Mouse (Mus musculus) c-Kit-positive CD71-positive TER-119-negative erythroid progenitor cells, embryonic 14.5 days (primary cell): ENCODE measurements around the gene Adgre5.
A peak's percentile ranks its signal among the peaks of the same experiment; 100 is the strongest.

ENCODE experiments used
- DNase-seq: peaks from one replicate; pipeline ENCODE4 v3.0.0-alpha.2; 2013; ENCODE audit warnings: low read depth

Adgre5 gene

DNA sequence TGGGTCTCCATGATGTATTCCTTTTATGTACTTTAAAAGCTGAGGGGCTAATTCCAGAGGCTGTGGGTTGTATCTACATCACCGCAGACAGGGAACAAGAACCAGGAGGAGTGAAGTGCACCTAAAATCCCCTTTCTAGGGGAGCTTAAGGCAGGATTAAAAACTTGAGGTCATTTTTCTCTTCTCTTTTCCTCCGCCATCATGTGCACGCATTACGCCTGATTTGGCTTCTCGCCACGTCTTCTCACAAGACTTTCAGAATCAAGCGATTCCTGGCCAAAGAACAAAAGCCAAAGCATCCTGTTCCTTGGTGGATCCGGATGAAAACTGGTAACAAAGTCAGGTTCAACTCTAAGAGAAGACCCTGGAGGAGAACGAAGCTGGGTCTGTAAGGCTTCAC is 8.1 kb upstream of the Adgre5 start:
- DNase-seq: no peak

DNA sequence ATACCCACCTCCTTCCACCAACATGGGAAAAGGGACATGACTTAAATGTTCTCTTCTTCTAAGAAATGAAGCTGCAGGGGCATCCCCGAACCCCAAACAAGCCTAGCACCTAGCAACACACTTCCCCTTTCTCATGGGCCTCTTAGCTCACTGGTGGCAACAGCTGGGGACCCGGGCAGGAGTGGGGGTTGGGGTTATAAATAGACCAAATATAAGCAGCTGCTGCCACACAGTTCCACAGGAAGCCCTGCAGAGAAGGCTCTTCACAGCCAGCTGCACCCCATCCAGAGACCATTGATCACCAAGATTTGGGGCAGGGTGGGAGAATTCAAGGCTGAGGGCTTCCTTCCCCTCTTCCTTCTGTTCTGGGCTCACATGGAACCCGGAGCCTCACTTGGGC is 7.6 kb upstream of the Adgre5 start:
- DNase-seq: no peak

GRCm38 (mm10) chr8:83747661-83748346 is 6.7 kb upstream of the Adgre5 start:
- DNase-seq: no peak

DNA sequence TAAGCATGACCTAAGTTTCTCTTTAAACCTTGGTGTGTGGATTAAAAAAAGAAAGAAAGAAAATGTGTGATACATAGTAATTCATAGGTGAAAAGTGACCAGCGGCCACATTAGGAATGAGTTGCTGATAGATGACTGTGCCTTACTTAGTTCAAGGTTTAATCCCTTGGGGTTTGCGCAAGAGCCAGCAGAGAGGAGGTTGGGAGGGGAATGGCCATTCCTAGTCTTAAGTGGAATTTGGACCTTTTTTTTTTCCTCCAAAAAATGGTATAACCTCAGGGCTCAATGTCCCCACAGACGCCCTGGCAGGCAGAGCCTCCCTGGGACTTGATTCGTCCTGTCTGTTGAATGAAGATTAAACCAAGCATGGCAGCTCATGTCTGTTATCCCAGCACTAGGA is 2.9 kb upstream of the Adgre5 start:
- no peak for DNase-seq

GRCm38 (mm10) chr8:83742968-83743367 is 1.8 kb upstream of the Adgre5 start:
- DNase-seq: peak; percentile 62

DNA sequence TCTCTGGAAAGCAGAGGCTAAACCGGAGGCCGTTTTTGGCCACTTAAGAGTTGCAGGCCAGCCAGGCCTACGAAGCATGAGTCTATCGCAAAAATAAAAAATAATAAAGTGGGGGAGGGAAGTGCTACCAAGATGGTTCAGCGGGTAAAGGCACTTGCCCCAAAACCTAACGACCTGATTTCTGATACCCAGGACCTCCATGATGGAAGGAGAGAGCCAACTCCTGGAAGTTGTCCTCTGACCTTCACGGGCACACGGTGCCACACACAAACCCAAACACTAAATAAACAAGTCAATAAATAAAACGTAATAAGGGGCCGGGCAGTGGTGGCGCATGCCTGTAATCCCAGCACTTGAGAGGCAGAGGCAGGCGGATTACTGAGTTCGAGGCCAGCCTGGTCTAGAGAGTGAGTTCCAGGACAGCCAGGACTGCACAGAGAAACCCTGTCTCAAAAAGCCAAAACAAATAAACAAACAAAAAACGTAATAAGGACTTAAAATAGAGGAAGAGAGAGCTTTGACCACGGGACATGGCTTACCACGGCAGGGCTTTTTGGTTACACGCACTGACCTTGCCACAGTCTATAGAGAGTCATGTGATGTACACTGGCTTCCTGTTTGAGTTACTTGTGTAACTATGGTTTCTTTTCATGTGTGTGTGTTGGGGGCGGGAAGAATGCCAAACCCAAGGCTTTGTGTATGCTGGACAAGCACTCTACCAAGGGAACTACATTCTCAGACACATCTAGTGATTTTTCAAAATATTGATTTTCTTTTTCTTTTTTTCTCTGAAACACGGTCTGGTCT is 926 bp upstream of the Adgre5 start:
- DNase-seq: no peak

GRCm38 (mm10) chr8:83740586-83740975 is 545 bp downstream of the Adgre5 start:
- DNase-seq: no peak

GRCm38 (mm10) chr8:83739711-83740468 is 1.2 kb downstream of the Adgre5 start:
- DNase-seq: no peak

DNA sequence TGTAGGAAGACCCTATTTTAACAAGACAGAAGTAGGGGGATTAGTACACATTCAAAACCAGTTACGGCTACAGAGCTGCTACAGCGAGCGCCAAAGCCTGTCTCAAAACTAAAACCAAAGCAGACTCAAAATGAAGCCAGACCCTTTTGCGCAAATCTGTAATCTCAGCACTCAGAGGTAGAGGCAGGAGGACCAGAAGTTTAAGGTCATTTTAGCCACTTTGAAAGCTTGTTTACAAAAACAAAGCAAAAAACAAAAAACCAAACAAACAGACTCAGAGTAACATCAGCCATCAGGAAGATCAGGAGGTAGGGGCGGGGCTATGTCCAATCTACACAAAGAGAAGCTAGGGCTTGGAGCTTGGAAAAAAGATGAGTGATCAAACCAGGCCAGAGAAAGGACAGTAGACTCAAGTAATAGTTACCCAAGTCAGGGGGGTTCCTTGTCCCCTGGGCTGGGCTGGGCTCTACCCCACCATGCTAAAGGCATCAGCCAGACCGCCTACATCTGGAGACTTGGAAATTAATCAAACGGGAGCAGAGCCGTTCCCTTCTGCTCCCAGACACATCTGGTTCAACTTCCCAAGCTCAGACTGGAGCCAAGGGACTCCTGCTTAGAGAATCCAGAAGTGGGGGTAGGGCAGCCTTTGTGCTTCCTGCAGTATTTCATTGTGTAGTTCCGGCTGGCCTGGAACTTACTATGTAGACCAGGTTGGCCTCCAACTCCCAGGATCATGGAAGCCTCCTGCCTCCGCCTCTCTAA is 2.0 kb downstream of the Adgre5 start:
- no peak for DNase-seq

DNA sequence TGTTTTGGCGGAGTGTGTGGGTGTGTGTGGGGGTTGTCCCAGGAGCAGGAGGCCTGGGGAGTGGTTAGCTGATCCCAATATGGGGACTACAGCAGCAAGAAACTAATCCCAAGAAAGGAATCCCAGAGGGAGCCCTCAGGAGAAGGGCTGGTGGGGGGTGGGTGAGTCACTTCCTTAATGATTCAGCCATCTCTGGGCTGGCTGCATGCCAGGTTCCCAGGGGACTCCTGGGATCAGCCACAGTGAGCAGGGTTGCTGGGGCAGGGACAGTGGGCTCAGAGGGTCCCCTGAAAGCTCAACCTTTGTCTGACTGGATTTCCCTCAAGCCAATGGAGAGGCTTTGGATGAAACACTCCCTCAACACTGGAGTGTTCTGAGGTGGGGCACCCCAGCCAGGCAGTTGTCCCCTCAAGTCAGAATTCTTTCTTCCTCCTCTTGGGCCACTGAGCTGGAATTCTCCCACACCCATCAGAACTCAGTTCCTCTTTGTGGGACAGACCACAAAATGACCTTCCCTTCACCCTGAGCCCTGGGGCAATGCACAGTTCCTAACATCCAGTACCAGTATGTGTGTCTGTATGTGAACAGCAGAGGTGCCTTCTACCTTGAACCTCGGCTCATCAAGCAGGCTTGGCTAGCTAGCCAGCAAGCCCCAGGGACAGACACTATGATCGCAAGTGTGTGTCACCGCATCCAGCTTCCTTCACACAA is 3.1 kb downstream of the Adgre5 start:
- no peak for DNase-seq

- no peak for DNase-seq
Observed at GRCm38 (mm10) chr8:83737346-83737745, 3.8 kb downstream of the Adgre5 start.

GRCm38 (mm10) chr8:83736681-83737080 is 4.4 kb downstream of the Adgre5 start:
- no peak for DNase-seq

- DNase-seq: no peak
Observed at GRCm38 (mm10) chr8:83732919-83733318, 8.2 kb downstream of the Adgre5 start.

- DNase-seq: no peak
Observed at GRCm38 (mm10) chr8:83731906-83732305, 9.2 kb downstream of the Adgre5 start.

GRCm38 (mm10) chr8:83729009-83729807 is 11.9 kb downstream of the Adgre5 start:
- DNase-seq: no peak

- no peak for DNase-seq
Observed at GRCm38 (mm10) chr8:83725521-83726102, 15.5 kb downstream of the Adgre5 start.

- peak; percentile 63 for DNase-seq
Observed at GRCm38 (mm10) chr8:83724697-83725482, 16.2 kb downstream of the Adgre5 start.

- DNase-seq: no peak
Observed at GRCm38 (mm10) chr8:83723447-83724083, 17.6 kb downstream of the Adgre5 start.

DNA sequence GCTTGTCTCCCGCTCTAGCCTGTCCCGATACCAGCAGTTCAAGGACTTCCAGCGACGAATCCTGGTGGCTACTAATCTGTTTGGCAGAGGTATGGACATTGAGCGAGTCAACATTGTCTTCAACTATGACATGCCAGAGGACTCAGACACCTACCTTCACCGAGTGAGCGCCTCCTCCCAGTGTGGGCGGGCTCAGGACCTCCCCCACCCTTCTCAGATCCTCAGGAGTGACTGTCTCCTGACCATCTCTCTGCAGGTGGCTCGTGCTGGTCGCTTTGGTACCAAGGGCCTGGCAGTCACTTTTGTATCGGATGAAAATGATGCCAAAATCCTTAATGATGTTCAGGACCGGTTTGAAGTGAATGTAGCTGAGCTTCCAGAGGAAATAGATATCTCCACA is 18.5 kb downstream of the Adgre5 start:
- no peak for DNase-seq
